ENCODE assay signal across 1 mouse cellular context in the genomic region with DNA sequence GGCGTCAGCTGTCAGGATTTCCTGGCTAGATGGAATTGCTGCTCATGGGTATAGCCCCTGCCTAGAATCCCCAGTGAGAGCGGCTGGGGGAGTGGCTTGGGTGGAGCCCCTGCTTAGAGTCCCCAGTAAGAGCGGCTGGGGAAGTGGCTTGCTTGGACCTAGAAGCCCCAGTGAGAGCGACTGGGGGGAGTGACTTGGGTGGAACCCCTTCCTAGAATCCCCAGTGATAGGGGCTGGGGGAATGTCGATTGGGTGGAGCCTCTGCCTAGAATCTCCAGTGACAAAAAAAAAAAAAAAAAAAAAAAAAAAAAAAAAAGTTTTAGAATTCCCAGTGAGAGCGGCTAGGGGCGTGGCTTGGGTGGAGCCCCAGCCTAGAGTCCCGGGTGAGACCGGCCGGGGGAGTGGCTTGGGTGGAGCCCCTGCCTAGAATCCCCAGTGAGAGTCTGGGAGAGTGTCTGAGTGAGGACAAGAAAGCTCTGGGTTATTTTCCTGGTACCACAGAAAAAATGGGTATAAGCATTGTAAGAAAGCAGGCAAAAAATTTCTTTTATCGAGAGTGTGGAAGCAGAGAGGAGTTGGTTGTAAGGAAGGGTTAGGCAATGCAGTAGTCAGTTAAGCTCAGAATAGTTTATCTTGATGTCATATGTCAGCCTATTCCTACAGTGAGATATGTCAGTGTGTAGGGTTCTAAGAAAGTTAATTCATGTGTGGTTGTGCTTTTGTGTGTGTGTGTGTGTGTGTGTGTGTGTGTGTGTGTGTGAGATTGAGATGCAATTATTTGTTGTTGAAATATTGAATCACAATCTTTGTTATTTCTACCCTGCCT.
TF ChIP-seq lines count a peak whose summit lies in the region.

No protein-coding gene starts in this region.

TF ChIP-seq in MEL, 35 proteins besides CTCF, POLR2A, EP300 and RAD21 (continued from another document):
- no peak for TF ChIP-seq POLR2AphosphoS2 (IDR thresholded peaks at IDR 0.05; ENCODE audit: low read length)
- TF ChIP-seq GATA1 (IDR thresholded peaks at IDR 0.05; ENCODE audit: low read depth, low read length), result peak; percentile 21; the same call in 1 of the 2 replicates
- TF ChIP-seq E2F4 (IDR thresholded peaks at IDR 0.05; ENCODE audit: borderline replicate concordance, low read depth, low read length), result no peak
- no peak for TF ChIP-seq SMC3 (IDR thresholded peaks at IDR 0.05; ENCODE audit: low read depth, low read length)
- no peak for TF ChIP-seq NELFE (IDR thresholded peaks at IDR 0.05; ENCODE audit: low read depth, low read length)
- TF ChIP-seq MYB (IDR thresholded peaks at IDR 0.05; ENCODE audit: low read depth, low read length), result no peak
- TF ChIP-seq NRF1 (IDR thresholded peaks at IDR 0.05; ENCODE audit: insufficient read depth, low read depth, low read length, poor library complexity, severe bottlenecking), result no peak
- peak; percentile 96 for TF ChIP-seq ZNF384 (IDR thresholded peaks at IDR 0.05; ENCODE audit: low read depth, low read length)
- TF ChIP-seq MAZ (IDR thresholded peaks at IDR 0.05; ENCODE audit: low read depth, low read length), result no peak
- TF ChIP-seq SIN3A (IDR thresholded peaks at IDR 0.05; ENCODE audit: low read length), result no peak
- TF ChIP-seq RCOR1 (IDR thresholded peaks at IDR 0.05; ENCODE audit: low read depth, low read length), result no peak
- TF ChIP-seq TAL1 (IDR thresholded peaks at IDR 0.05; ENCODE audit: low read length), result no peak
- TF ChIP-seq JUND (IDR thresholded peaks at IDR 0.05; ENCODE audit: low read depth, low read length), result no peak
- no peak for TF ChIP-seq HCFC1 (IDR thresholded peaks at IDR 0.05; ENCODE audit: low read depth, low read length)
